Mouse (Mus musculus) liver, postnatal 0 days (tissue): ENCODE results near the gene Mcu.

Source experiments
- CTCF ChIP-seq: sonication (generic); IDR thresholded peaks from 2 replicates; pipeline ENCODE4 v1.5.1; 2016; ENCODE audit warnings: antibody characterized with exemption, low read depth
- EP300 ChIP-seq: IDR thresholded peaks from 2 replicates; pipeline ENCODE4 v1.6.1; 2016; ENCODE audit warnings: antibody characterized with exemption, low read depth, mild to moderate bottlenecking

GRCm38 (mm10) chr10:59500225-59500624 is 116.3 kb downstream of the Mcu start:
- TF ChIP-seq EP300 (no peak), CTCF (no peak)
